Mouse (Mus musculus) limb, embryonic 14.5 days (tissue): ENCODE data around the gene Rabgap1l. TPM values are rescaled to one million over a fixed set of nuclear protein-coding genes. Genes with fewer than 3 reads are reported as not detected.

Source experiments
- ATAC-seq: fragments of 200-750 bp; cut with Nextera tagmentation; 2 replicates; pipeline ENCODE4 v1.8.0; 2017; ENCODE audit warnings: low read depth, moderate number of reproducible peaks, moderate TSS enrichment; ENCODE audit not compliant: low FRiP score
- DNase-seq: peaks from one replicate; pipeline ENCODE4 v3.0.0-alpha.2; 2015; ENCODE audit warnings: low spot score
- H3K27ac ChIP-seq: fragments of 300-500 bp; sonication (generic); replicated peaks from 2 replicates; pipeline ENCODE4 v1.5.1; 2014; ENCODE audit warnings: low read depth, mild to moderate bottlenecking, low read length, moderate library complexity, mixed read lengths
- H3K27me3 ChIP-seq: fragments of 300-500 bp; sonication (generic); 2 replicates; pipeline ENCODE4 v1.6.1; 2014; ENCODE audit warnings: low read length, mixed read lengths; ENCODE audit not compliant: control insufficient read depth, insufficient read depth
- H3K36me3 ChIP-seq: fragments of 300-500 bp; sonication (generic); 2 replicates; pipeline ENCODE4 v1.6.1; 2014; ENCODE audit warnings: mild to moderate bottlenecking, low read length, moderate library complexity, mixed read lengths; ENCODE audit not compliant: control insufficient read depth, insufficient read depth
- H3K4me1 ChIP-seq: fragments of 300-500 bp; sonication (generic); 2 replicates; pipeline ENCODE4 v1.6.1; 2014; ENCODE audit warnings: antibody characterized with exemption, low read length, mixed read lengths; ENCODE audit not compliant: control insufficient read depth, insufficient read depth
- H3K4me2 ChIP-seq: fragments of 300-500 bp; sonication (generic); replicated peaks from 2 replicates; pipeline ENCODE4 v1.6.1; 2014; ENCODE audit warnings: low read depth, mild to moderate bottlenecking, low read length, moderate library complexity; ENCODE audit not compliant: severe bottlenecking
- H3K4me3 ChIP-seq: fragments of 300-500 bp; sonication (generic); replicated peaks from 2 replicates; pipeline ENCODE4 v1.5.1; 2014; ENCODE audit warnings: low read length
- H3K9ac ChIP-seq: fragments of 300-500 bp; sonication (generic); 2 replicates; pipeline ENCODE4 v1.6.1; 2014; ENCODE audit warnings: mild to moderate bottlenecking, low read depth, low read length, moderate library complexity; ENCODE audit not compliant: severe bottlenecking
- H3K9me3 ChIP-seq: fragments of 300-500 bp; sonication (generic); 2 replicates; pipeline ENCODE4 v1.6.1; 2016; ENCODE audit warnings: low read length; ENCODE audit not compliant: control insufficient read depth
- POLR2A ChIP-seq: fragments of 200-500 bp; IDR thresholded peaks from 2 replicates; pipeline ENCODE4 v1.8.0; 2012; ENCODE audit warnings: inconsistent platforms, mild to moderate bottlenecking, moderate library complexity, borderline replicate concordance; ENCODE audit not compliant: insufficient read depth, insufficient read length; ENCODE audit errors: extremely low read depth
- WGBS: fragments of 180-500 bp; shearing (Covaris S2); extraction: QIAGEN DNeasy Blood & Tissue Kit; methylation state at CpG from one replicate; pipeline ENCODE4 v1.1.7; 2014; 5-methylcytosine and 5-hydroxymethylcytosine counted together
- polyA plus RNA-seq, 2 experiments: library from polyadenylated mRNA; depleted of rRNA in 1 of 2; stranded (reverse) in 1 of 2; unstranded in 1 of 2; fragments of >200 nt; fragmentation: Nextera tagmentation in 1 of 2; extraction: Ambion mirVana in 1 of 2; gene quantifications; 2 replicates each; pipeline versions ENCODE4 v1.2.1 to v1.2.3; 2012 to 2014

Gene Rabgap1l
- polyA plus RNA-seq (2012; rRNA removed) (12.7 and 13.3 TPM in 2 replicates), polyA plus RNA-seq (2014; fragmentation: Nextera tagmentation; extraction: Ambion mirVana) (19.3 and 21.5 TPM in 2 replicates)

DNA sequence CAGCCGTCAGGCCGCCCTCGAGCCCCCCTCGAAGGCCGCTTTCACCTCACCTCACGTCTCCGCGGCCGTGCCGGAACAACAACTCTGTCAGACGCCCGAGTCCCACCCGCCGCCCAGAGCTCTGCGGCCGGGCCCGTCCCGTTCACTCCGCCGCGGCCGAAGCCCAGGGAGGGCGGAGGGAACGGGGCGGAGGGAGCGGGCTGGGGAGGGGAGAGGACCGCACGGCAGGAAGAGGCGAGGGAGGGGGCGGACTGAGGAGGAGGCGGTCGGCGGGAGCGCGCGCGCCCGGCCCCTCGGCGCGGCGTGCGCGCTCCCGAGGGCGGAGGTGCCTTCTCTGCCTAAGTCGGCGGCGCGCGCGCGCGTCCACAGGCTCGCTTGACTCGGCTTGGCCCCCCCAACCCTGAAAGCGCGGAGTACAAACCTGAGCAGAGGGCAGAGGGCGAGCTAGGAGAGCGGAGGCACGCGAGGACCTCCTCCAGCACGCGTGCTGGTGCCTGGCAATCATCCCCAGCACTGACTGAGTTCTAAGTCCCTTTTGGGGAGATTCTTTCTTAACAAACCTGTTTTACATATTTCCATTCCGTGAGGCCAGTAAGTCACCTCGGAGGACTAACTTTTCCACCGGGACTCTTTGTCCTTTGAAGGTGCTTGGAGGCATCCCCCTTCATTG lies at the start of gene Rabgap1l:
TSS of gene Rabgap1l (minus strand) at position 526 of the 670 bp plus-strand sequence.
- Histone ChIP-seq H3K4me1 (peaks cover 9% of the 10 kb centered on the region), H3K4me2 (peak within 1 kb of the TSS; percentile 93), H3K9ac (peak within 1 kb of the TSS; percentile 88), H3K27me3 (no peaks in the 10 kb centered on the region), H3K36me3 (no peaks in the 10 kb centered on the region), H3K9me3 (no peaks in the 10 kb centered on the region), H3K4me3 (peak within 1 kb of the TSS; percentile 95), H3K27ac (peak within 1 kb of the TSS; percentile 67)
- DNase-seq (peak; percentile 94), ATAC-seq (peak; percentile 95)
- WGBS = under 1% methylated on average over 58 of the region's 67 CpGs
- peak; percentile 49; the same call in 1 of the 2 replicates for TF ChIP-seq POLR2A

DNA sequence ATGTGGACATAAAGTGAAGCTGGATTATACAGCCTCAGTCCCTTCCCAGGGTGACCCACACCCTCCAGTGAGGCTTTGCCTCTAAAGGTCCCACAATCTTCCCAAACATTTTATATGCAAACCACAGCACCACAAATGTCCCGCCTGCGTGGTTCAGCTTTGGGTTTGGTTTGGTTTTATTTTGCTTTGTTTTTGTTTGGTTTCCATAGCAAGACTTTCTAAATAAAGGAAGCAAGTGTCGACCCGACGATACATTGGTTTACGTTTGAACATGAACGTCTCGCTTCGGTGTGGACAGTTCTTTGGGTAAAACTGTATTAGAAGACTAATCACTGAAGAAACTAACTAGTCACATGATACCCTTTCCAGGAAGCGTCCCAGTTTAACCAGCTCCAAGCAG lies 49.6 kb upstream of the Rabgap1l start:
- no peak overlapping the region for H3K27ac ChIP-seq
- no peak overlapping the region for H3K4me3 ChIP-seq
- no peak overlapping the region for H3K9ac ChIP-seq
- 83% methylated on average over 10 of the region's 10 CpGs for WGBS
- DNase-seq (no peak), ATAC-seq (no peak)
- H3K4me2 ChIP-seq = no peak overlapping the region
- no peaks in the 10 kb centered on the region for H3K9me3 ChIP-seq
- no peak for TF ChIP-seq POLR2A
- no peaks in the 10 kb centered on the region for H3K27me3 ChIP-seq
- H3K36me3 ChIP-seq = no peaks in the 10 kb centered on the region
- H3K4me1 ChIP-seq = no peaks in the 10 kb centered on the region

DNA sequence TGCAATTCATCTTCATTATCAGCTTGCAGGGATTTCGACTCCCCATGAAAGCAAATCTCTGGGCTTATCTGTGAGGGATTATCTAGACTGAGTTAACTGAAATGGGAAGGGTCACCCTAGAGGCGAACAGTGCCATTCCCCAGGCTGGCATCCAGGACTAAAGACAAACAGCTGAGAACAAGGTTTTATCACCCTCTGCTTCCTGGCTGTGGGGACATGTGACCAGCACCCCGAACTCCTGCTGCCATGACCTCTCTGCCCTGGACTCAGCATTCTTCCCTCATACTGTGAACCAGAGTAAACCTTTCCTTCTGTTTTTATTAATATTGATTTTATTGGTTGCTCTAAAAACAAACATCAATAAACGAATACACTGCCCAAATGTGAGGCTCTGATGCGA lies 47.6 kb upstream of the Rabgap1l start:
- 58% methylated on average over 5 of the region's 5 CpGs for WGBS
- no peak overlapping the region for H3K4me2 ChIP-seq
- no peaks in the 10 kb centered on the region for H3K27me3 ChIP-seq
- no peak overlapping the region for H3K9ac ChIP-seq
- ATAC-seq = no peak
- no peak overlapping the region for H3K27ac ChIP-seq
- no peak for DNase-seq
- H3K36me3 ChIP-seq = no peaks in the 10 kb centered on the region
- no peaks in the 10 kb centered on the region for H3K9me3 ChIP-seq
- no peak for TF ChIP-seq POLR2A
- H3K4me1 ChIP-seq = no peaks in the 10 kb centered on the region
- no peak overlapping the region for H3K4me3 ChIP-seq

DNA sequence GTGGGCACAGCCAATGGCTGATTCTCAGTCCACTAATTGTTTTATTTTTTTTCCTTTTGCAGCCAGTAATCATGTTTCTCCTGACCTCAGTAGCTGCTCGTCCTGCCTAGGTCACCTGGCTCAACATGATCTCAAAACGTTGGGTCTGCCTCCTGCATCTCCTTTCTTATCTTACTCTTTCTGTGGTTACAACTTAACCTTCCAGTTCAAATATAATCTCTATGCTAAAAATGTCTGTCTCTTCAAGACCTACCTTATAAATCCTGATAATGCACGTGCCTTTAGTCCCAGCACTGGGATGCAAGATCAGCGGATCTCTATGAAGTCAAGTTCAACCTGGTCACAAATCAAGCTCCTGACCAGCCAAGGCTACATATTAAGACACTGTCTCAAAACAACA lies 46.1 kb upstream of the Rabgap1l start:
- Histone ChIP-seq H3K9ac (no peak overlapping the region), H3K9me3 (no peaks in the 10 kb centered on the region), H3K4me3 (no peak overlapping the region), H3K27me3 (no peaks in the 10 kb centered on the region), H3K27ac (no peak overlapping the region), H3K4me1 (no peaks in the 10 kb centered on the region), H3K36me3 (no peaks in the 10 kb centered on the region), H3K4me2 (no peak overlapping the region)
- no peak for TF ChIP-seq POLR2A
- ATAC-seq = no peak
- 78% methylated on average over 4 of the region's 4 CpGs for WGBS
- DNase-seq = no peak

DNA sequence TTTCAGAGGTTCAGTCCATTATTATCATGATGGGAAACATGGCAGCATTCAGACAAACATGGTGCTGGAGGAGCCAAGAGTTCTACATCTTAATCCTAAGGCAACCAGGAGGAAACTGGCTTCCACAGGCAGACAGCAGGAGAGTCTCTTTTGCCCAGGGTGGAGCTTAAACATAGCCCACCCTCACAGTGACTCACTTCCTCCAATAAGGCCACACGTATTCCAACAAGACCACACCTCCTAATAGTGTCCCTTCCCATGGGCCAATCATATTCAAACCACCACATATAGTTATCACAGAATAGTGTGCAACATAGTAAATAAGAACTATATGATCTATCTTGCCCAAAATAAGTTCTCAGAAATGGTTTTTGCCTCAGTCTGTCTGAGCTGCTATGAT lies 41.4 kb upstream of the Rabgap1l start:
- Histone ChIP-seq H3K4me2 (no peak overlapping the region), H3K36me3 (no peaks in the 10 kb centered on the region), H3K27me3 (no peaks in the 10 kb centered on the region), H3K27ac (no peak overlapping the region), H3K9me3 (no peaks in the 10 kb centered on the region), H3K9ac (no peak overlapping the region), H3K4me1 (no peaks in the 10 kb centered on the region), H3K4me3 (no peak overlapping the region)
- no peak for TF ChIP-seq POLR2A
- 81% methylated on average over 1 of the region's 1 CpGs for whole genome bisulfite sequencing
- no peak for ATAC-seq
- DNase-seq = no peak
